Mouse (Mus musculus): ENCODE data around the gene Ptpre. TPM values are rescaled to one million over a fixed set of nuclear protein-coding genes. Genes with fewer than 3 reads are reported as not detected.
"Not testable (repeated sequence)": the region's sequence is repeated elsewhere in the genome, so short reads cannot be mapped to it uniquely, and the experiment has no call there.

Gene Ptpre
- polyA plus RNA-seq, 1 experiment from 2014 or later: 10.0 TPM

GRCm38 (mm10) chr7:135564022-135564421 is 26.7 kb downstream of the Ptpre start:
- Histone ChIP-seq H3K4me3 (replicated peaks) (no peak overlapping the region), H3K4me2 (no peak overlapping the region), H3K27ac (replicated peaks) (no peak overlapping the region), H3K4me1 (peaks cover 12% of the 10 kb centered on the region), H3K27me3 (replicated peaks) (no peaks in the 10 kb centered on the region), H3K9ac (replicated peaks) (no peak overlapping the region), H3K36me3 (no peaks in the 10 kb centered on the region), H3K9me3 (replicated peaks) (no peaks in the 10 kb centered on the region)
- 78% methylated on average over 8 of the region's 8 CpGs for WGBS
- ATAC-seq (ENCODE audit: low FRiP score): no peak

GRCm38 (mm10) chr7:135566013-135566412 is 28.7 kb downstream of the Ptpre start:
- Histone ChIP-seq H3K27me3 (replicated peaks) (no peaks in the 10 kb centered on the region), H3K36me3 (no peaks in the 10 kb centered on the region), H3K4me2 (no peak overlapping the region), H3K9me3 (replicated peaks) (no peaks in the 10 kb centered on the region), H3K4me1 (peaks cover 12% of the 10 kb centered on the region), H3K9ac (replicated peaks) (no peak overlapping the region), H3K4me3 (replicated peaks) (no peak overlapping the region), H3K27ac (replicated peaks) (no peak overlapping the region)
- no peak for ATAC-seq (ENCODE audit: low FRiP score)
- WGBS: 59% methylated on average over 5 of the region's 5 CpGs

GRCm38 (mm10) chr7:135567582-135567981 is 30.3 kb downstream of the Ptpre start:
- no peak for ATAC-seq (ENCODE audit: low FRiP score)
- no peaks in the 10 kb centered on the region for H3K36me3 ChIP-seq
- H3K4me2 ChIP-seq: no peak overlapping the region
- H3K27me3 ChIP-seq (replicated peaks): no peaks in the 10 kb centered on the region
- H3K9ac ChIP-seq (replicated peaks): no peak overlapping the region
- no peak overlapping the region for H3K27ac ChIP-seq (replicated peaks)
- H3K4me1 ChIP-seq: peaks cover 17% of the 10 kb centered on the region
- no peaks in the 10 kb centered on the region for H3K9me3 ChIP-seq (replicated peaks)
- H3K4me3 ChIP-seq (replicated peaks): no peak overlapping the region
- WGBS: 70% methylated on average over 1 of the region's 1 CpGs

DNA sequence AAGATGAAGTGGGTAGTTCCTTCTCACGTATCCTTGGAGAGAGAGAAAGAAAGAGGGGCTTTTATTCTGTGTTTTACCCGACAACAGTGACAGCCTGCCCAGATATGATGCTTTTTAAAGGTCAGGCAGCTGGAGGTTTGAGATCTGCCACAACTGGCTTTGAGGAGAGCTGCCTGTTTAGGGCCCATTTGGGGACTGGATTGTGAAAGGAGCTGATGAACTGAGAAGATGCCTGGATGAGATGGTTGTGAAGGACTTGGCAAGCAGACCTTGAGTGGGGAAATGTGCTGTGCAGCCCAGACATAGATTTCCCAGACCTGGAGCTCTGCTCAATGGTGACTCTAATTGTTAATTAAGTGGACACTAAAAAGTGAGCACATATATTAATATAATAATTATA is 31.3 kb downstream of the Ptpre start:
- ATAC-seq (ENCODE audit: low FRiP score): no peak
- Histone ChIP-seq H3K4me1 (peaks cover 24% of the 10 kb centered on the region), H3K27ac (replicated peaks) (no peak overlapping the region)

DNA sequence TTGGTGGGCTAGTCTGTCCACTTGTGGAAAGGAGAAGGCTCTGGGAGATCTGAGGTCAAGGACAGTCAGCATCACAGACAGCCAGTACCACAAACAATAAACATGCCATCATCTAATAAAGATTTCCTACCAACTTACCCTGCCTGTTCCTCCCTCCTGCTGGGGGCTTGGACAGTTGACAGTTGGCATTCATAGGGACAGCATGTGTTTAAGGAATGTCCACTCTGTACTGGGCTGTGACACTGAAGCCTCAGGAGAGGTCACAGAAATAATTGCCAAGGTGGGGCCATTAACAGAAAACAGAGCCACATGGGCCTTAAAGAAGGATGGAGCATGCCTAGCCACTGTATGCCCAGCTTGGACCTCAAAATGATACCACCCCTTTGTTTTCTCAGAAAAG is 34.1 kb downstream of the Ptpre start:
- Histone ChIP-seq H3K4me2 (no peak overlapping the region), H3K9me3 (replicated peaks) (no peaks in the 10 kb centered on the region), H3K9ac (replicated peaks) (no peak overlapping the region), H3K27ac (replicated peaks) (no peak overlapping the region), H3K36me3 (no peaks in the 10 kb centered on the region), H3K27me3 (replicated peaks) (no peaks in the 10 kb centered on the region), H3K4me3 (replicated peaks) (no peak overlapping the region), H3K4me1 (peaks cover 28% of the 10 kb centered on the region)
- ATAC-seq (ENCODE audit: low FRiP score): no peak

More for the DNA sequence above, 31.3 kb downstream of the Ptpre start:
- no peak overlapping the region for H3K9ac ChIP-seq (replicated peaks)
- no peaks in the 10 kb centered on the region for H3K27me3 ChIP-seq (replicated peaks)
- H3K4me2 ChIP-seq: no peak overlapping the region
- no peaks in the 10 kb centered on the region for H3K36me3 ChIP-seq
- 64% methylated on average over 2 of the region's 2 CpGs for WGBS
- no peaks in the 10 kb centered on the region for H3K9me3 ChIP-seq (replicated peaks)
- H3K4me3 ChIP-seq (replicated peaks): no peak overlapping the region

- no peak overlapping the region for H3K27ac ChIP-seq (replicated peaks)
- WGBS: 68% methylated on average over 10 of the region's 10 CpGs
- no peak overlapping the region for H3K4me2 ChIP-seq
- no peak overlapping the region for H3K4me3 ChIP-seq (replicated peaks)
- H3K27me3 ChIP-seq (replicated peaks): no peaks in the 10 kb centered on the region
- H3K9ac ChIP-seq (replicated peaks): no peak overlapping the region
- H3K9me3 ChIP-seq (replicated peaks): no peaks in the 10 kb centered on the region
- no peak for ATAC-seq (ENCODE audit: low FRiP score)
- H3K4me1 ChIP-seq: peaks cover 28% of the 10 kb centered on the region
- no peaks in the 10 kb centered on the region for H3K36me3 ChIP-seq
Measured at GRCm38 (mm10) chr7:135571951-135572559, 34.8 kb downstream of the Ptpre start.

- not testable (repeated sequence) for H3K9me3 ChIP-seq (replicated peaks); ATAC-seq (ENCODE audit: low FRiP score); H3K27ac ChIP-seq (replicated peaks); H3K36me3 ChIP-seq; H3K9ac ChIP-seq (replicated peaks); H3K27me3 ChIP-seq (replicated peaks); H3K4me2 ChIP-seq; H3K4me3 ChIP-seq (replicated peaks)
- WGBS: 87% methylated on average over 7 of the region's 7 CpGs
- H3K4me1 ChIP-seq: peaks cover 16% of the 10 kb centered on the region; the same call in 1 of the 2 replicates
Measured at GRCm38 (mm10) chr7:135575319-135576069, 38.2 kb downstream of the Ptpre start.

GRCm38 (mm10) chr7:135576329-135576728 is 39.0 kb downstream of the Ptpre start:
- no peak for ATAC-seq (ENCODE audit: low FRiP score)
- no peak overlapping the region for H3K4me3 ChIP-seq (replicated peaks)
- no peaks in the 10 kb centered on the region for H3K9me3 ChIP-seq (replicated peaks)
- H3K4me1 ChIP-seq: peaks cover 19% of the 10 kb centered on the region; the same call in 1 of the 2 replicates
- H3K4me2 ChIP-seq: no peak overlapping the region
- H3K27ac ChIP-seq (replicated peaks): no peak overlapping the region
- H3K9ac ChIP-seq (replicated peaks): no peak overlapping the region
- no peaks in the 10 kb centered on the region for H3K36me3 ChIP-seq
- H3K27me3 ChIP-seq (replicated peaks): no peaks in the 10 kb centered on the region
- 93% methylated on average over 3 of the region's 3 CpGs for WGBS

- no peaks in the 10 kb centered on the region for H3K9me3 ChIP-seq (replicated peaks)
- no peak overlapping the region for H3K4me3 ChIP-seq (replicated peaks)
- H3K27ac ChIP-seq (replicated peaks): no peak overlapping the region
- no peak for ATAC-seq (ENCODE audit: low FRiP score)
- WGBS: 83% methylated on average over 16 of the region's 16 CpGs
- H3K9ac ChIP-seq (replicated peaks): no peak overlapping the region
- H3K4me1 ChIP-seq: peaks cover 10% of the 10 kb centered on the region; the same call in 1 of the 2 replicates
- no peak overlapping the region for H3K4me2 ChIP-seq
- H3K27me3 ChIP-seq (replicated peaks): no peaks in the 10 kb centered on the region
- no peaks in the 10 kb centered on the region for H3K36me3 ChIP-seq
Measured at GRCm38 (mm10) chr7:135578715-135579325, 41.5 kb downstream of the Ptpre start.

GRCm38 (mm10) chr7:135580306-135581091 is 43.2 kb downstream of the Ptpre start:
- no peaks in the 10 kb centered on the region for H3K9me3 ChIP-seq (replicated peaks)
- WGBS: 80% methylated on average over 7 of the region's 7 CpGs

DNA sequence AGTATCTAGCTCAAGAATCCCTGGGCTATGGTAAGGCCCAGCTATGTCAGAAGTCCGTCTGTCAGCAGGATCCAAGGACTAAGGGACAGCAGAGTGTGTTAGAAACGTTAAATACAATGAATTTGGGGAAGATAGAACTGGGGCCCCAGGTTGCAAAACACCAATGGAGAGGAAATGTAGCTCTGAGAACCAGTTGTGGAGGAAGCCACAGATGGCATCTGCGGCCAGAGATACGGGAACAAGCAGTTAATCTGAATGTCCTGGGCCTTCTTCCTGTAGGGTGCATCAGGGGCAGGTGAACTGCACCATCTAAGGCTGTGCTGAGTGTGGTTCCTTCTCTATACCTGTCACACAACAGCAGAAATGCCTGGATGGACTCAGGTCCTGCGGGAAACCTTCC is 43.8 kb downstream of the Ptpre start:
- Histone ChIP-seq H3K27ac (replicated peaks) (no peak overlapping the region), H3K27me3 (replicated peaks) (no peaks in the 10 kb centered on the region), H3K36me3 (no peaks in the 10 kb centered on the region), H3K4me1 (0 out of 2 replicates have a peak, but pooled peaks cover 9% of the 10 kb centered on the region), H3K4me3 (replicated peaks) (no peak overlapping the region), H3K9ac (replicated peaks) (no peak overlapping the region), H3K4me2 (no peak overlapping the region), H3K9me3 (replicated peaks) (no peaks in the 10 kb centered on the region)
- no peak for ATAC-seq (ENCODE audit: low FRiP score)
- WGBS: 79% methylated on average over 5 of the region's 5 CpGs

More at GRCm38 (mm10) chr7:135580306-135581091, 43.2 kb downstream of the Ptpre start:
- no peak for ATAC-seq (ENCODE audit: low FRiP score)
- Histone ChIP-seq H3K27me3 (replicated peaks) (no peaks in the 10 kb centered on the region), H3K9ac (replicated peaks) (no peak overlapping the region), H3K27ac (replicated peaks) (no peak overlapping the region), H3K4me3 (replicated peaks) (no peak overlapping the region), H3K4me1 (0 out of 2 replicates have a peak, but pooled peaks cover 9% of the 10 kb centered on the region), H3K36me3 (no peaks in the 10 kb centered on the region), H3K4me2 (no peak overlapping the region)

Data from neural tube, embryonic 15.5 days (tissue).